Mouse (Mus musculus): ENCODE data around the gene Rpl23a. TPM values are rescaled to one million over a fixed set of nuclear protein-coding genes. Genes with fewer than 3 reads are reported as not detected.
"Not testable (repeated sequence)": the region's sequence is repeated elsewhere in the genome, so short reads cannot be mapped to it uniquely, and the experiment has no call there.

Rpl23a gene
- total RNA-seq, 2 experiments from 2014 or later: 965 to 994 TPM

DNA sequence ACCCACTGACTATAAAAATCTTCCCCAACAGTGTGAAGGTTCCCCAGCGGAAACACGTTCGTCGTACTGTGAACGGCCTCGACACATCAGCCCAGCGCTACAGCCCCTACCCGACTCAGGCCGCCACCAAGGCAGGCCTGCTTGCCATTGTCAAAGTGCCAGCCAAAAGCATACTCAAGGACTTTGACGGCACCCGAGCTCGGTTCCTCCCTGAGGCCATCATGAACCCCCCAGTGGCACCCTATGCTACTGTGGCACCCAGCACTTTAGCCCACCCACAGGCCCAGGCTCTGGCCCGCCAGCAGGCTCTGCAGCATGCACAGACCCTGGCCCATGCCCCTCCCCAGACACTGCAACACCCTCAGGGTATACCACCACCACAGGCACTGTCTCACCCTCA is 29.6 kb downstream of the Rpl23a start:
- no peak for DNase-seq
- intact Hi-C loops (cut with DNase I): no loop called here

DNA sequence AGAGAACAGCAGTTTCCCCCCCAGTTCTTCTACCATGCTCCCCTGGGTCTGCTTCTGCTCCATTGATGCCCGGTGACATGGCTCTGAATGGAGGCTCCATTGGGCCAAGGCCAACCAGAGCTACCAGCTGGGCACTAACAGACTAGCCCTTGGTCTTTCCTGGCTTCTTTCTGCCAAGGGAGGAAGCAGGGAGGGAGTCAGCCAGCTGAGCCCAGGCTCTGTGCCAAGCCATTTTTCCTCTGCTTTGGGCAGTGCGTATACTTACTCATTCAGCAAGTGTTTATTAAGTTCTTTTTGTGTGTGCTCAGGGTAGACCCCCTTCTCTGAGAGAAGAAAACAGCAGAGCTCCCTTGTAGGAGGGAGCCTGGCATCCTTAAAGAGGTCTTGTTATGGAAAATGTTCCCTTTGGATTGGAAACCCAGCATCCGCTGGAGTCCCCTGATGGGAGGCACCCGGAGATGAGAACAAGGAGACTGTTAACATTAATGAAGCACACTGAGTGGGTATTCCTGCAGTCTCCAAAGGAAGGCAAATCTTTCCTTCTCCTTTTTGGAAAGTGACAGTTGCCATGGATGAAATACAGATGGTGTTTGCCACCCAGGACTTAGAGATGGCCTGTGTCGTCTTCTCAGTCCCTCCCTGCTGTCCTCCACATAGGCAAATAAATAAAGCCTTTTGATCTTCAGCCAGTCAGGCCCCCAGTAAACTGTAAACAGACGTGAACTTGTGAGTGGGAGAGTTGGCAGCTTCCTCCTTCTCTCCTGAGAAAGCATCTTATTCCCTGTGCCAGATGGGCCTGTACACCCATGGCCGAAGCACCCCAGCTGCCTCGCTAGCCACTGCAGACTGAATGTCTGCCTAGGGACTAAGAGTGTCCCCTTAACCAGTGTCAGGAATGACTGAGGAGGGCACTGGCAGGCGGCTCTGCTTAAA is 30.8 kb downstream of the Rpl23a start:
- DNase-seq: peak; percentile 78 to 79
- intact Hi-C loops (cut with DNase I): no loop called here

DNA sequence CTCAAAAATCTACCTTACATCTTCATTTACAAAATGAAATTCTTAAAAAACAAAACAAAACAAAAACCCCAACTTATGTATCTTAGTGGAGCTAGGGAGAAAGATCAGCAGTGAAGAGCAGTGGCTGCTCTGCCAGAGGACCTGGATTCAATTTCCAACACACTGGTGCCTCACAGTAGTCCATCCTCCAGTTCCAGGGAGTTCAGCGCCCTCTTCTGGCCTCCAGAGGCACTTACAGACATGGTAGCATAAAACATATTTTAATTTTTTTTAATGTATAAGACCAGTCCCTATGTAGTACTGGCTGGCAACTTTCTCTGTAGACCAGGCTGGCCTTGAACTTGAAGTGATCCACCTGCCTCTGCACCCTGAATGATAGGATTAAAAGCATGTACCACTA is 32.2 kb downstream of the Rpl23a start:
- intact Hi-C loops (cut with DNase I): loop anchor here (2.0 kb wide), 1 partner anchor 90 kb away; no protein-coding TSS in a partner anchor
- DNase-seq: peak in 1 of 2 experiments; percentile 56

DNA sequence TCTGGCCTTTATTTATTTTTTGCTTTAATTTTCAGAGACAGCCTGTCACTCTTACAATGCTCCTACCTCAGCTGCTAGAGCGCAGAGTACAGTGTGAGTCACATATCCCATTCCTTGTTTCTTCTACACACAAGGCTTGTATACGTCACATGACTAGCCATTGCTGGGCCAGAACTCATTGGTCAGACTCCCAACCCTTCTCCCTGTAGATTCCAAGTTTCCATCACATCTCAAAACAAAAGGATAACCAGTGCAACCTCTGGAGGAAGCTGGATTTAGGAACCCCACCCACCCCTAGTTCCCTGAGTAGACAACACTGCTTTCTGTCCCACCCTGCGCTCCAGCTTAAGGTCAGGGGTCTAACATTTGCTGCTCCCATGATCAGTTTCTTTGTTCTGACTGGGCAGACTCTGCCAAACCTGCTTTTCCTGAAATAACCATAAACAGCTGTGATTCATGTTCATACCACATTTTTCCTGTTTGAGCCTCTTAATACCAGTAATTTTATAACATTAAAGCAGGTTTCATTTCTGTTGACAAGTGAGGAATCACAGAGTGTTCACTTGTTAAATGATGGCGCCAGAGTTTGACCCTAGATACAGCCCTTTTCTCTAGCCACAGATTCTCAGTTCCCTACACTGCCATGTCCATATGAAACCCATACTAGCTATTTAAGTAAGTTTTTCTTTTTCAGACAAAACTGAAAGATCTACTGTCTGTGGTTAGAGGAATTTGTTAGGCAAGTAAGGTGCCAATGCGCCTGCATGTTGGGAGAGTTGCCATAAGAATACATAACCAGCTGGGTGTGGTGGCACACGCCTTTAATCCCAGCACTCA is 36.5 kb downstream of the Rpl23a start:
- DNase-seq: peak; percentile 32 to 37
- intact Hi-C loops (cut with DNase I): loop anchor here (5.0 kb wide), 1 partner anchor 40 kb away; no protein-coding TSS in a partner anchor

DNA sequence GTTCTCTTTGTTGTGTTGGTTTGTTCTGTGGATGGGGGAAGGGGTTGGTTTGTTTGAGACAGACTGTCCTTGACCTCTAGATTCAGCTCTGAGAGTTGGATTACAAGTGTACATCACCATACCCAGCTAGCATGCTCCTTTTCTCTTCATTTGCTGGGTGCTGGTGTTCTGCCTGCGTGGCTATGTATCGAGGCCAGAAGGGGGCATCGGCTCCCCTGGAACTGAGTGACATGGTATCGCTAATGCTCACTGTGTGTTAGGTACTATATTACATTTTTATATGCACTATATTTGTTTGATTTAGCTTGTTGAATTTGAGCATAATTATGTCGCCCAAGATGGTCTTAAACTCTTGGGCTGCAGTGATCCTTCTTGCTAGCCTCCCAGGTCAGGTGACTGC is 37.2 kb downstream of the Rpl23a start:
- intact Hi-C loops (cut with DNase I): loop anchor here (5.0 kb wide), 1 partner anchor 39 kb away; no protein-coding TSS in a partner anchor
- no peak for DNase-seq

DNA sequence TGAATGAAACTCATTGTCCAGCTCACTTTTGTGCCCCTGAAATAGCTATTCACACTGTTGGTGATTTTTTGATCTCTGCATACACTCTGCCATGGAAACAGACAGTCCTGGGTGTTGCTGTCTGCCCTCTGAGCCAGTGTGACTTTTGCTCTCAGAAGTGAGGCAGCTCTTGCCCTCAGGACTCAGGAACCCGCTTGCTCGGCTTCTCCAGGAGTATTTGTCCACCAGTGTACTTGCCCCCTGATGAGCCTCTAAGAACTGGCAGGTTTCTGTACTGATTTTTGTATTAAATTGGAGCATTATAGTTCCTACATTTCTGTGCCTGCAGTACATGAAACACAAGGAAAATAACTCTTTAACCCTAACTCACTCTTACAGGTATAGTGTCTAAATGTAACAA is 39.9 kb downstream of the Rpl23a start:
- DNase-seq: no peak
- intact Hi-C loops (cut with DNase I): no loop called here

DNA sequence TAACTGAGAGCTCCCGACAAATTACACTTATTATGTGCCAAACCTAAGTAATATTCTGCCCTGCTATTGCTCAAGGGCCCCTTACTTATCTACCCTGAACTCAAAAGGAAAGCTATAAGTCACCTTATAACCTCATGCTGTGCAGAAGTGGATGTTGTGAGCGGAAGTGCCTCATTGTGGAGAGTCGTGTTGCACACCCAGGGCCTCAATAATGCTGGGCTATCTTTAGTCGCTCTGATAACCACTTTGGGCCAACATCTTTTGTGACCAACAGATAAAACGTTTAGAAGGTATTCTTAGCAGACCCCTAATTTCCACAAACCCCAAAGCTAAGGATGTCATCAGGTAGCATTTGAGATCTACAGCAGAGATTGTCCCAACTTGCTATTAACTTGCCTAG is 42.7 kb downstream of the Rpl23a start:
- DNase-seq: no peak
- intact Hi-C loops (cut with DNase I): no loop called here

DNA sequence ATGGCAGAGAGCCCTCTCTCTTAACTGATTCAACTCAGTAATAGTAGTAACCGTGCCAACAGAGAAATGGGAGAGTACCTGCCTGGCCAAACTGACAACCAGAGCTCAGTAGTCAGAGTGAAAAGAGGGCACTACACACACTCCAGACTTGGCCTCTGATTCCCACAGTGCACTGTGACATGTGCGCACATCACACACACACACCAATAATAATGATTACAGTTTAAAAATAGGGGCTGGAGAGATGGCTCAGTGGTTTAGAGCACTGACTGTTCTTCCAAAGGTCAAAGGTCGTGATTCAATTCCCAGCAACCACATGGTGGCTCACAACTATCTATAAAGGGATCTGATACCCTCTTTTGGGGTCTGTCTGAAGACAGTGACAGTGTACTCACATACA is 45.4 kb downstream of the Rpl23a start:
- intact Hi-C loops (cut with DNase I): no loop called here
- no peak for DNase-seq

DNA sequence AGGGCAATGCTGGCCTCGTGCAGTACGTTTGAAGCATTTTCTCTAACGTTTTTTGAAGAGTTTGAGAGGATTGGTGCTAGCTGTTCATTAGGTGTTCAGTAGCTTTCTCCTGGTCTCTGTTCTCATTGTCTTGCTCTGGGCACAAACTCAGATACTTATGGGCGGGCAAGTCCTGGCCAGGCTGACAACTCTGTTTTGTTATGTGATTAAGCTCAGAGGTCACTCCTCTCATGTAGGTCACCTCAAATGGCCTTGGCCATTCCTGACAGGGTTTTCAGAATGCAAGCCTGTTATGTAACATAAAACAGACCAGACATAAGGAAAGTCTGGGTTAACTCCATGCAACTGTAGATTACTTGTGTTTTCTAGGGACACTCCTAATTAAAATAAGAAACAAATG is 45.8 kb downstream of the Rpl23a start:
- intact Hi-C loops (cut with DNase I): no loop called here
- peak in 1 of 2 experiments; percentile 45 for DNase-seq

DNA sequence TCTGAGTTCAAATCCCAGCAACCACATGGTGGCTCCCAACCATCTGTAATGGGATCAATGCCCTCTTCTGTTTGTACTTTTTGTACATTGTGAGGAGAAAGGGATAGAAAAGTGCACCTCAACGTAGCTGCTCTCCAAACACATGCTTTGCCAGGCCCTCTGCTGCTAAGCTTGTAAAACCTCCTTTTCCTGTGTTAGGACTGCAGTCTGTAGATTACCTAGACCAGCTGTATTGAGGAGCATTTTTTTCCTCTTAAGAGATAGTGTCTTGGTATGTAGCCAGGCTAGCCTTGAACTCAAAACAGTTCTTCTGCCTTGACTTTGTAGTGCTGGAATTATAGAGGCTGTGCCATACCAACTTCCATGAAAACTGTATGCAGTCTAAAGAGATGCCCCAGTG is 47.3 kb downstream of the Rpl23a start:
- intact Hi-C loops (cut with DNase I): no loop called here
- no peak for DNase-seq

DNA sequence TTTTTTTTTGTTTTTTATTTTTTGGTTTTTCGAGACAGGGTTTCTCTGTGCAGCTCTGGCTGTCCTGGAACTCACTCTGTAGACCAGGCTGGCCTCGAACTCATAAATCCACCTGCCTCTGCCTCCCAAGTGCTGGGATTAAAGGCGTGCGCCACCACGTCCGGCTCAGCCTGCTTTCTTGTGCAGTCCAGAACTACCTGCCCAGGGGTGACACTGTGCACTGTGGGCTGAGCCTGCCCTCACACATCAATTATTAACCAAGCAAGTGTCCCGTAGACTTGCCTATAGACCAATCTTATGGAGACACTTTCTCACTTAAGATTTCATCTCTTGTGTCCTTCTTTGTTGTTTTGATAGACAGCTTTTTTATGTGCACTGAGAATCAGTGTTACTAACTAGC is 48.1 kb downstream of the Rpl23a start:
- DNase-seq; intact Hi-C loops (cut with DNase I): not testable (repeated sequence)

DNA sequence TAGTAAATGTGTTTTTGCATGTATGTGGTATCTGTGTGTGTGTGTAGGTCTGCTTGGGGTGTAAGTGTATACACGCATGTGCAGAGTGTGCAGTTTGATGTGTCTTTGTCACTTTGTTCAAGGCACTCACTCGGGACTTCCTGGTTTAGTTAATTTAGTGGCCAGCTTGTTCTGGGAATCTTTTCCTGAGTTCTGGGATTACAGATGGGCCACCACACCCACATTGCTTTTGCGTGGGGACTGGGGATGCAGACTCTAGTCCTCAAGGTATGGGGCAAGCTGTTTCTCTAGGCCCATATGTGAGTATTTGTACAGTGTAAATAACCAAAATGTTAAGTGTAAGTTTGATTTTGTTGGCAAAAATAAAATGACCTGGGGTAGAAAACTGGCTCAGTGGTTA is 49.0 kb downstream of the Rpl23a start:
- no peak for DNase-seq
- intact Hi-C loops (cut with DNase I): no loop called here

DNA sequence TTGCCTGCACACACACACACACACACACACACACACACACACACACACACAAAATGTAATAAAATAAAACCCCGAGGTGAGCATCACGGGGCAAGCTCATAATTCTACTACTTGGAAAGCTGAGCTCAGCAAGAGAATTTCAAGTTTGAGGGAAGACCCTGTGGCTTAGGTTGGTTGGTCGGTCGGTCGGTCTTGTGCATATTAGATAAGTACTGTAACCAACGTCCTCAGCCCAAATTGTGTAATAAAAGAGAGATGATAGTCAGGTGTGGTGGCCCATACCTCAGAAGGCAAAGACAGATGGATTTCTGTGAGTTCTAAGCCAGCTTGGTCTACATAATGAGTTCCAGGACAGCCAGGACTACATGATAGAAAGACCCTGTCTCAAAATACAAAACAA is 49.5 kb downstream of the Rpl23a start:
- intact Hi-C loops (cut with DNase I): no loop called here
- DNase-seq: no peak

Small RNA genes within 50 kb of the gene (microRNA-seq; reads per million reads assigned to microRNA genes)
- 0 to 0.24 reads per million in 2 experiments for gene Mir7653

Other genes starting within 250 kb of the Rpl23a start
- gene Phf12, start 200.8 kb downstream of the Rpl23a start, total RNA-seq (2021): 10 to 100 TPM; 39.5 to 41.7 TPM
- 1 to 10 TPM; 4.9 to 7.4 TPM for gene Dhrs13, start 151.3 kb downstream of the Rpl23a start, total RNA-seq (2021)
- gene Flot2, start 145.7 kb downstream of the Rpl23a start, total RNA-seq (2021): 10 to 100 TPM; 85.1 to 90.8 TPM
- 10 to 100 TPM; 22.8 to 23.6 TPM for gene Eral1, start 103.2 kb downstream of the Rpl23a start, total RNA-seq (2021)
- 10 to 100 TPM; 15.0 to 17.0 TPM for gene Fam222b, start 88.9 kb downstream of the Rpl23a start, total RNA-seq (2021)
- 10 to 100 TPM; 17.5 to 21.0 TPM for gene Traf4, start 18.0 kb downstream of the Rpl23a start, total RNA-seq (2021)
- 1 to 10 TPM; 4.5 to 5.4 TPM for gene Nek8, start 6.9 kb downstream of the Rpl23a start, total RNA-seq (2021)
- 1 to 10 TPM; 9.1 to 9.4 TPM for gene Tlcd1, start 6.9 kb downstream of the Rpl23a start, total RNA-seq (2021)
- gene Rab34, start 4.8 kb upstream of the Rpl23a start, total RNA-seq (2021): 10 to 100 TPM; 22.3 to 24.3 TPM
- gene Proca1, start 9.8 kb upstream of the Rpl23a start, total RNA-seq (2021): 1 to 10 TPM; 1.5 to 3.1 TPM
- gene Sdf2, start 62.2 kb upstream of the Rpl23a start, total RNA-seq (2021): 10 to 100 TPM; 46.4 to 50.6 TPM
- gene Supt6, start 62.4 kb upstream of the Rpl23a start, total RNA-seq (2021): 10 to 100 TPM; 33.7 to 36.6 TPM
- 100 to 1,000 TPM; 180 to 190 TPM for gene 2610507B11Rik, start 78.2 kb upstream of the Rpl23a start, total RNA-seq (2021)
- gene BC030499, start 107.3 kb upstream of the Rpl23a start, total RNA-seq (2021): under 1 TPM; 0.57 to 0.67 TPM
- gene Spag5, start 117.9 kb upstream of the Rpl23a start, total RNA-seq (2021): 1 to 10 TPM; 8.8 to 9.5 TPM
- gene Aldoc, start 139.4 kb upstream of the Rpl23a start, total RNA-seq (2021): 1 to 10 TPM in 1 of 2 experiments, under 1 TPM in 1; 0.81 to 1.1 TPM
- gene Pigs, start 144.8 kb upstream of the Rpl23a start, total RNA-seq (2021): 10 to 100 TPM; 26.4 to 26.8 TPM
- gene Unc119, start 159.9 kb upstream of the Rpl23a start, total RNA-seq (2021): 10 to 100 TPM in 1 of 2 experiments, 1 to 10 TPM in 1; 9.0 to 10.1 TPM
- not detected for gene Foxn1, start 203.0 kb upstream of the Rpl23a start, total RNA-seq (2021)
- not detected for gene Slc13a2, start 238.6 kb upstream of the Rpl23a start, total RNA-seq (2021)

Data from heart, postnatal 10 days (tissue).